Mouse (Mus musculus) gastrocnemius, postnatal 36 days (tissue): ENCODE results near the gene Il13. TPM values are rescaled to one million over a fixed set of nuclear protein-coding genes. Genes with fewer than 3 reads are reported as not detected.

Source experiments
- DNase-seq, 2 experiments: peaks; one replicate each; pipeline ENCODE4 v3.0.0; 2022
- intact Hi-C: fragments of 180-260 bp; cut with DNase I; formaldehyde crosslinking; loops from one replicate; pipeline ENCODE4 v1.15.1; 2025
- long read RNA-seq, 2 experiments: library from polyadenylated mRNA; stranded (forward); transcript quantifications; one replicate each; pipeline ENCODE4 v2.0.0; 2021
- total RNA-seq, 2 experiments: library from RNA; stranded (reverse); gene quantifications; 2 replicates each; pipeline ENCODE4 v1.2.3; 2021

Il13 gene
- not detected for total RNA-seq
- long read RNA-seq, experiment 1: 0 reads
- long read RNA-seq, experiment 2: 0 reads

GRCm38 (mm10) chr11:53634556-53634955 lies at the start of gene Il13:
Il13 (minus strand) TSS chr11:53634702.
- intact Hi-C loops: no loop called here
- no peak for DNase-seq

GRCm38 (mm10) chr11:53682994-53683530 lies 48.6 kb upstream of the Il13 start:
- intact Hi-C loops: no loop called here
- no peak for DNase-seq

GRCm38 (mm10) chr11:53682170-53682569 lies 47.7 kb upstream of the Il13 start:
- intact Hi-C loops: no loop called here
- DNase-seq: no peak

GRCm38 (mm10) chr11:53681686-53682085 lies 47.2 kb upstream of the Il13 start:
- DNase-seq: no peak
- intact Hi-C loops: no loop called here

- no peak for DNase-seq
- intact Hi-C loops: no loop called here
Observed at GRCm38 (mm10) chr11:53680141-53680540, 45.6 kb upstream of the Il13 start.

GRCm38 (mm10) chr11:53671414-53671813 lies 36.9 kb upstream of the Il13 start:
- intact Hi-C loops: no loop called here
- no peak for DNase-seq

GRCm38 (mm10) chr11:53664091-53664490 lies 29.6 kb upstream of the Il13 start:
- intact Hi-C loops: no loop called here
- no peak for DNase-seq

- DNase-seq: no peak
- intact Hi-C loops: no loop called here
Observed at GRCm38 (mm10) chr11:53662794-53663674, 28.5 kb upstream of the Il13 start.

GRCm38 (mm10) chr11:53657828-53658227 lies 23.3 kb upstream of the Il13 start:
- DNase-seq: no peak
- intact Hi-C loops: no loop called here

GRCm38 (mm10) chr11:53657381-53657780 lies 22.9 kb upstream of the Il13 start:
- intact Hi-C loops: no loop called here

GRCm38 (mm10) chr11:53656558-53657202 lies 22.2 kb upstream of the Il13 start:
- no peak for DNase-seq
- intact Hi-C loops: no loop called here

More at GRCm38 (mm10) chr11:53657381-53657780, 22.9 kb upstream of the Il13 start:
- no peak for DNase-seq

GRCm38 (mm10) chr11:53655043-53655442 lies 20.5 kb upstream of the Il13 start:
- no peak for DNase-seq
- intact Hi-C loops: no loop called here

- intact Hi-C loops: no loop called here
- no peak for DNase-seq
Observed at GRCm38 (mm10) chr11:53652427-53652826, 17.9 kb upstream of the Il13 start.

- intact Hi-C loops: no loop called here
- DNase-seq: no peak
Observed at GRCm38 (mm10) chr11:53651441-53651840, 16.9 kb upstream of the Il13 start.

GRCm38 (mm10) chr11:53644017-53644416 lies 9.5 kb upstream of the Il13 start:
- intact Hi-C loops: no loop called here
- DNase-seq: no peak

GRCm38 (mm10) chr11:53642744-53643279 lies 8.3 kb upstream of the Il13 start:
- intact Hi-C loops: no loop called here
- DNase-seq: no peak

- intact Hi-C loops: no loop called here
Observed at GRCm38 (mm10) chr11:53637803-53638260, 3.3 kb upstream of the Il13 start.

GRCm38 (mm10) chr11:53637046-53637802 lies 2.7 kb upstream of the Il13 start:
- intact Hi-C loops: no loop called here
- DNase-seq: no peak

More at GRCm38 (mm10) chr11:53637803-53638260, 3.3 kb upstream of the Il13 start:
- DNase-seq: no peak

- intact Hi-C loops: no loop called here
- no peak for DNase-seq
Observed at GRCm38 (mm10) chr11:53636183-53636646, 1.7 kb upstream of the Il13 start.

GRCm38 (mm10) chr11:53635590-53636182 lies 1.2 kb upstream of the Il13 start:
- intact Hi-C loops: no loop called here
- no peak for DNase-seq
